ENCODE assay signal across 7 mouse cellular contexts in the genomic region with DNA sequence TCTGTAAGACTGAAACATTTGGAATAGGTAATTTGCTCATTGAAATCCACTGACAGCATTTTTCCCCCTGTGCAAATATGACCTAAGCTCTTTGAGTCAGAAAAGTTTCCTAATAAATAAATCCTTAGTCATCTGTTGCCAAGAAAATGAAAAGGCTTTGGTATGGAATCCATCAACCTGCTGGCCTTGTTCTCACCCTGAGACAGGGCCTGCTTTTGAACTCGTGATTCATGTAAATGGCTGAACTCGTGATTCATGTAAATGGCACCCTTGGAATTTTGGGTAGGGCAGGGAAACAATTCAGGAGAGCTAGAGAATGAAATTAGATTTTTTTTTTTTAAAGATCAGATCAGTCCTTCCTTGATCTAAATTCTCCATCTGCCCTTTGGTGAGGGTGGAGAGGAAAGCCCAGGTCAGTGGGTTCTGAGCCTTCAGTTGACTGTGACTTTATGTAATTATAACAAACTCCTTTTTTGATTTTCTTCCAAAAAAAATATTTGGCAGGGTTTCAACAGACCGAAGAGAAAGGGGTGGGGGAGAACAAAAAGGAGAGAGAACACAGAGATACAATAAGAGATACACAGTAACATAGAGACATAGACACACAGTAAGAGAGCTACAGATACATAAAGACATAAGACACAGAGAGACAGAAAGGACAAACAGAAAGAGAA.
DNase-seq lines count a peak whose midpoint lies in the region; ATAC-seq and TF ChIP-seq lines count a peak whose summit lies in the region.

No protein-coding gene starts in this region.

- POLR2A ChIA-PET in Patski (lab: Charles Lee): no interaction called here

- peak overlapping the region; percentile 61; the same call in 1 of the 2 replicates for H3K27ac ChIP-seq in kidney, embryonic 16.5 days (ENCODE audit: low read length)
- no peak overlapping the region for H3K27ac ChIP-seq in midbrain, embryonic 13.5 days

- no peak overlapping the region for H3K4me2 ChIP-seq in kidney, embryonic 16.5 days (replicated peaks; ENCODE audit: low read depth, low read length)
- H3K4me2 ChIP-seq in midbrain, embryonic 13.5 days (replicated peaks): no peak overlapping the region

- no peak for TF ChIP-seq CTCF in Patski (IDR thresholded peaks at IDR 0.05)

- no peak for DNase-seq in kidney, postnatal 36 days
- peak; percentile 73 for DNase-seq in Patski (ENCODE audit: low read depth, low spot score)
- peak; percentile 65 for DNase-seq in fibroblast of lung, adult 2 months (ENCODE audit: low read depth)
- no peak for DNase-seq in gastrocnemius, postnatal 10 days
- no peak for DNase-seq in gastrocnemius, postnatal 36 days

- intact Hi-C loops in gastrocnemius, postnatal 36 days (cut with DNase I): no loop called here

- no peaks in the 10 kb centered on the region for H3K36me3 ChIP-seq in kidney, embryonic 16.5 days (ENCODE audit: insufficient read depth, low read length)
- no peaks in the 10 kb centered on the region for H3K36me3 ChIP-seq in midbrain, embryonic 13.5 days

- H3K9ac ChIP-seq in kidney, embryonic 16.5 days (replicated peaks; ENCODE audit: low read length): no peak overlapping the region
- no peak overlapping the region for H3K9ac ChIP-seq in midbrain, embryonic 13.5 days (replicated peaks)

- no peak for ATAC-seq in kidney, embryonic 16.5 days (ENCODE audit: low FRiP score, low TSS enrichment)
- peak; percentile 36 for ATAC-seq in Patski
- ATAC-seq in midbrain, embryonic 13.5 days: peak; percentile 17; the same call in 1 of the 2 replicates

- H3K27me3 ChIP-seq in kidney, embryonic 16.5 days (ENCODE audit: insufficient read depth, low read length): no peaks in the 10 kb centered on the region
- no peaks in the 10 kb centered on the region for H3K27me3 ChIP-seq in Patski
- H3K27me3 ChIP-seq in midbrain, embryonic 13.5 days: no peaks in the 10 kb centered on the region

- H3K9me3 ChIP-seq in kidney, embryonic 16.5 days (ENCODE audit: low read length): no peaks in the 10 kb centered on the region
- H3K9me3 ChIP-seq in midbrain, embryonic 13.5 days: no peaks in the 10 kb centered on the region

- CTCF ChIA-PET in Patski (lab: Charles Lee): interaction anchor here (0.7 to 1.8 kb wide), 3 partner anchors 20 to 166 kb away, joined by 3 to 4 read pairs (median 3); no protein-coding TSS in a partner anchor

- no peak overlapping the region for H3K4me3 ChIP-seq in kidney, embryonic 16.5 days (ENCODE audit: low read length)
- H3K4me3 ChIP-seq in midbrain, embryonic 13.5 days (replicated peaks): no peak overlapping the region

- WGBS in kidney, embryonic 16.5 days: 40% methylated on average over 3 of the region's 3 CpGs
- WGBS in midbrain, embryonic 13.5 days: 78% methylated on average over 3 of the region's 3 CpGs

- peaks cover 28% of the 10 kb centered on the region for H3K4me1 ChIP-seq in kidney, embryonic 16.5 days (ENCODE audit: insufficient read depth, low read length)
- peaks cover 35% of the 10 kb centered on the region for H3K4me1 ChIP-seq in midbrain, embryonic 13.5 days (replicated peaks)

- in situ Hi-C loops in Patski (cut with MboI; ENCODE audit: low pct_unique_long_range_greater_than_20kb): no loop called here

Comparison
In these comparisons a context has a peak if more than half of its experiments do, and no peak if none do; other contexts are left out.
1. DNase-seq: peak in Patski (single experiment) and fibroblast of lung, adult 2 months (single experiment); none in kidney, postnatal 36 days (0 of 2), gastrocnemius, postnatal 10 days (single experiment) and gastrocnemius, postnatal 36 days (0 of 2).